Mouse (Mus musculus) MEL (cell line): Measurements from ENCODE around the gene Sfn.

Experiments
- ETS1 ChIP-seq: IDR thresholded peaks from 2 replicates; pipeline ENCODE4 v1.6.1; 2012; ENCODE audit warnings: low read depth, mild to moderate bottlenecking, inconsistent platforms, low read length, improper control_type of control experiment, moderate library complexity
- MAZ ChIP-seq: IDR thresholded peaks from 2 replicates; pipeline ENCODE4 v1.6.1; 2012; ENCODE audit warnings: low read depth, mild to moderate bottlenecking, inconsistent platforms, low read length, improper control_type of control experiment

DNA sequence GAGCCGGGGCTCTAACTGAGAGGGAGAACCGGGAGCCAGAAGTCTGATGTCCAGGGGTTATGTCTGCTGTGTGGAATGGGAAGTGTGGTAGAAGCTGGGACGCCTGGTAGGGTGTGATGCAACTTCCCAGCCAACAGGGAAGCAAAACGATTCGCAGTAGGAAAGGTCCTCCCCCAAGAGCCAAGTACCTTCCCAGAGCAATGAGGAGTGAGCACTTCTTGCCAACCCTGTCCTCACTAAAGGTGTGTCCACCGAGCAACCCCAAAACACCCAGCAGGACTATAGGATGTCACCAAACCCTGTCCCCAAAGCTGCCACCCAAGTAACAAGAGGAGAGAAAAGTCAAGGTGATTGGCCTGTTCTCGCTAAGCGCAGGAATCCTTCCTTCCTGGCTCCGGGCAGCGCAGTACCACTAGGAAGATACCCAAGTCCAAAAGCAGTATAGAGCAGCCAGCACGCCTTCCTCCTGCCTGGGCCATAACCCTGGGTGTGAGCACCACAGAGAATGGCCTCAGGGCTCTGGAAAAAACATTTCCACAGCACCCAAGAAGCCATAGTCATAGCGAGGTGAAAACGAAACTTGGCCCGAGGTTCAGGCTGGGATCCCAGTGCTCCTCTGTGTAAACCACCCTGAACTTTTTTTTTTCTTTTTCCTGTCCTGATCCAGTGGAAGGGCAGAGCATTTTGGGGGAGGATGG, 29.3 kb upstream of the Sfn start:
- no peak for TF ChIP-seq MAZ
- no peak for TF ChIP-seq ETS1
